Mouse (Mus musculus): Measurements from ENCODE around the gene Arl6ip1. TPM values are rescaled to one million over a fixed set of nuclear protein-coding genes. Genes with fewer than 3 reads are reported as not detected.
A peak's percentile ranks its signal among the peaks of the same experiment; 100 is the strongest.

Arl6ip1 gene
- total and polyA plus RNA-seq, 3 experiments, result 89.7 to 199 (median 188) TPM

DNA sequence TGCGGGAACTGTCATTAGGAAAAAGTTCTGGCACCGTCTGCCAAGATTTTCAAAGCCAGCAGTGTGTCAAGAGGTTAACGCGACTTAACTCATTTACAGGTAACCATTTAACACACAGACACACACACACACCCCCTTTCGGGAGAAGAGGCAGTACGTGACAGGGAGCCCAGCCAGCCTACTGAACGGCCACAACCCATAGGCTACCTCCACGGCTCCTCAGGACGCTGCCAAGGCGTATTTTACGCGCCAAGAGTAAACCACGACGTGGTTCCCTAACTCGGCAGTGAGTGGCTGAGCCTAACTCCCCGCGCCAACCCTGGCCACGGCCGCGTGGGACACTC lies 14.0 kb downstream of the Arl6ip1 start:
- H3K4me1 ChIP-seq (ENCODE audit: control insufficient read depth in 1 of 2, insufficient read depth in 2 of 2, low read length in 2 of 2), result peaks cover 15 to 30% of the 10 kb centered on the region in 2 experiments
- no peaks in the 10 kb centered on the region for H3K27me3 ChIP-seq (ENCODE audit: control insufficient read depth in 1 of 2, insufficient read depth in 2 of 2, low read length in 2 of 2)
- peaks cover 57% of the 10 kb centered on the region for H3K79me2 ChIP-seq (ENCODE audit: control insufficient read depth, insufficient read depth, low read length, poor library complexity)
- peaks cover 31 to 59% of the 10 kb centered on the region in 2 experiments for H3K36me3 ChIP-seq (ENCODE audit: control insufficient read depth in 1 of 2, insufficient read depth in 2 of 2, low read length in 2 of 2)
- TF ChIP-seq RCOR1 (IDR thresholded peaks at IDR 0.05; ENCODE audit: low read depth, low read length) (no peak), POLR2AphosphoS2 (IDR thresholded peaks at IDR 0.05; ENCODE audit: low read length) (peak; percentile 46; the same call in 1 of the 2 replicates), ZNF384 (IDR thresholded peaks at IDR 0.05; ENCODE audit: low read depth, low read length) (no peak)
- no peak for DNase-seq (ENCODE audit: low read depth, low spot score)
- H3K9ac ChIP-seq (ENCODE audit: control insufficient read depth, low read depth, low read length, poor library complexity, severe bottlenecking), result peak overlapping the region; percentile 96
- peak overlapping the region; percentile 72 to 95 for H3K4me3 ChIP-seq (ENCODE audit: control insufficient read depth in 1 of 2, insufficient read depth in 1 of 2, low read depth in 2 of 2, low read length in 2 of 2)
- H3K27ac ChIP-seq (ENCODE audit: control insufficient read depth, low read depth, low read length), result peak overlapping the region; percentile 80
- no peaks in the 10 kb centered on the region for H3K9me3 ChIP-seq (replicated peaks; ENCODE audit: insufficient read depth, low read length)

GRCm38 (mm10) chr7:118113541-118114297 lies 15.7 kb downstream of the Arl6ip1 start:
- TF ChIP-seq MYC (IDR thresholded peaks at IDR 0.05; ENCODE audit: low read depth, low read length) (0 out of 2 replicates have a peak, but pooled peaks have one; percentile 48), ZMIZ1 (IDR thresholded peaks at IDR 0.05; ENCODE audit: low read depth, low read length) (0 out of 2 replicates have a peak, but pooled peaks have one; percentile 27), TCF12 (IDR thresholded peaks at IDR 0.05; ENCODE audit: low read depth, low read length) (no peak), KAT2A (conservative IDR thresholded peaks at IDR 0.05; ENCODE audit: low read depth, low read length) (no peak), SMC3 (IDR thresholded peaks at IDR 0.05; ENCODE audit: low read depth, low read length) (no peak), TBP (IDR thresholded peaks at IDR 0.05; ENCODE audit: low read depth, low read length) (no peak), MYB (IDR thresholded peaks at IDR 0.05; ENCODE audit: low read depth, low read length) (no peak)
- peaks cover 42 to 60% of the 10 kb centered on the region in 2 experiments for H3K36me3 ChIP-seq (ENCODE audit: control insufficient read depth in 1 of 2, insufficient read depth in 2 of 2, low read length in 2 of 2)
- H3K9me3 ChIP-seq (replicated peaks; ENCODE audit: insufficient read depth, low read length), result no peaks in the 10 kb centered on the region
- peaks cover 69% of the 10 kb centered on the region for H3K79me2 ChIP-seq (ENCODE audit: control insufficient read depth, insufficient read depth, low read length, poor library complexity)
- H3K4me1 ChIP-seq (ENCODE audit: control insufficient read depth in 1 of 2, insufficient read depth in 2 of 2, low read length in 2 of 2), result peaks cover 8 to 32% of the 10 kb centered on the region in 2 experiments
- H3K4me3 ChIP-seq (ENCODE audit: control insufficient read depth in 1 of 2, insufficient read depth in 1 of 2, low read depth in 2 of 2, low read length in 2 of 2), result peak overlapping the region; percentile 72 to 95
- no peaks in the 10 kb centered on the region for H3K27me3 ChIP-seq (ENCODE audit: control insufficient read depth in 1 of 2, insufficient read depth in 2 of 2, low read length in 2 of 2)
- peak overlapping the region; percentile 96 for H3K9ac ChIP-seq (ENCODE audit: control insufficient read depth, low read depth, low read length, poor library complexity, severe bottlenecking)
- DNase-seq (ENCODE audit: low read depth, low spot score), result peak; percentile 37
- peak overlapping the region; percentile 80 for H3K27ac ChIP-seq (ENCODE audit: control insufficient read depth, low read depth, low read length)

- peaks cover 68% of the 10 kb centered on the region for H3K79me2 ChIP-seq (ENCODE audit: control insufficient read depth, insufficient read depth, low read length, poor library complexity)
- peak; percentile 49 for DNase-seq (ENCODE audit: low read depth, low spot score)
- H3K27me3 ChIP-seq (ENCODE audit: control insufficient read depth in 1 of 2, insufficient read depth in 2 of 2, low read length in 2 of 2), result no peaks in the 10 kb centered on the region
- peaks cover 0 to 31% of the 10 kb centered on the region in 2 experiments; a peak in 2 of 4 replicates for H3K4me1 ChIP-seq (ENCODE audit: control insufficient read depth in 1 of 2, insufficient read depth in 2 of 2, low read length in 2 of 2)
- H3K9me3 ChIP-seq (replicated peaks; ENCODE audit: insufficient read depth, low read length), result no peaks in the 10 kb centered on the region
- H3K27ac ChIP-seq (ENCODE audit: control insufficient read depth, low read depth, low read length), result peak overlapping the region; percentile 22
- peaks cover 50 to 70% of the 10 kb centered on the region in 2 experiments for H3K36me3 ChIP-seq (ENCODE audit: control insufficient read depth in 1 of 2, insufficient read depth in 2 of 2, low read length in 2 of 2)
- peak overlapping the region; percentile 96 for H3K9ac ChIP-seq (ENCODE audit: control insufficient read depth, low read depth, low read length, poor library complexity, severe bottlenecking)
- H3K4me3 ChIP-seq (ENCODE audit: control insufficient read depth in 1 of 2, insufficient read depth in 1 of 2, low read depth in 2 of 2, low read length in 2 of 2), result peak overlapping the region; percentile 72 to 95
- TF ChIP-seq BHLHE40 (IDR thresholded peaks at IDR 0.05; ENCODE audit: borderline replicate concordance, low read depth, low read length), result no peak
- no peak for TF ChIP-seq NELFE (IDR thresholded peaks at IDR 0.05; ENCODE audit: low read depth, low read length)
- TF ChIP-seq RCOR1 (IDR thresholded peaks at IDR 0.05; ENCODE audit: low read depth, low read length), result no peak
- no peak for TF ChIP-seq RAD21 (IDR thresholded peaks at IDR 0.05; ENCODE audit: low read depth, low read length)
- no peak for TF ChIP-seq ZKSCAN1 (IDR thresholded peaks at IDR 0.05; ENCODE audit: low read depth, low read length)
- TF ChIP-seq TCF12 (IDR thresholded peaks at IDR 0.05; ENCODE audit: low read depth, low read length), result no peak
- no peak for TF ChIP-seq NRF1 (IDR thresholded peaks at IDR 0.05; ENCODE audit: insufficient read depth, low read depth, low read length, poor library complexity, severe bottlenecking)
- no peak for TF ChIP-seq ETS1 (IDR thresholded peaks at IDR 0.05; ENCODE audit: low read depth, low read length)
- no peak for TF ChIP-seq EP300 (IDR thresholded peaks at IDR 0.05; ENCODE audit: low read depth in 1 of 2, low read length in 2 of 2)
- TF ChIP-seq KAT2A (conservative IDR thresholded peaks at IDR 0.05; ENCODE audit: low read depth, low read length), result no peak
- no peak for TF ChIP-seq CTCF (IDR thresholded peaks at IDR 0.05 in 2 of 3, conservative IDR thresholded peaks at IDR 0.05 in 1 of 3; ENCODE audit: control insufficient read depth in 1 of 3, insufficient read depth in 1 of 3, low read depth in 2 of 3, low read length in 3 of 3, poor library complexity in 1 of 3, severe bottlenecking in 1 of 3)
- TF ChIP-seq ZMIZ1 (IDR thresholded peaks at IDR 0.05; ENCODE audit: low read depth, low read length), result no peak
- no peak for TF ChIP-seq USF1 (IDR thresholded peaks at IDR 0.05; ENCODE audit: low read depth, low read length)
- no peak for TF ChIP-seq ZNF384 (IDR thresholded peaks at IDR 0.05; ENCODE audit: low read depth, low read length)
- no peak for TF ChIP-seq JUND (IDR thresholded peaks at IDR 0.05; ENCODE audit: low read depth, low read length)
- TF ChIP-seq MYB (IDR thresholded peaks at IDR 0.05; ENCODE audit: low read depth, low read length), result no peak
- no peak for TF ChIP-seq ELF1 (IDR thresholded peaks at IDR 0.05; ENCODE audit: low read depth, low read length)
- no peak for TF ChIP-seq HCFC1 (IDR thresholded peaks at IDR 0.05; ENCODE audit: low read depth, low read length)
- TF ChIP-seq TBP (IDR thresholded peaks at IDR 0.05; ENCODE audit: low read depth, low read length), result no peak
- no peak for TF ChIP-seq E2F4 (IDR thresholded peaks at IDR 0.05; ENCODE audit: borderline replicate concordance, low read depth, low read length)
These were observed 18.3 kb downstream of the Arl6ip1 start for GRCm38 (mm10) chr7:118111128-118111527.
